Mouse (Mus musculus) heart, postnatal 0 days (tissue): ENCODE data around the gene Usp50. TPM values are rescaled to one million over a fixed set of nuclear protein-coding genes. Genes with fewer than 3 reads are reported as not detected.

Source experiments
- ATAC-seq: fragments of 200-750 bp; cut with Nextera tagmentation; 2 replicates; pipeline ENCODE4 v1.8.0; 2017; ENCODE audit warnings: low read depth, moderate number of reproducible peaks, moderate library complexity; ENCODE audit not compliant: insufficient read depth
- DNase-seq: peaks from one replicate; pipeline ENCODE4 v3.0.0-alpha.2; 2016; ENCODE audit warnings: low spot score
- H3K27ac ChIP-seq: fragments of 300-500 bp; sonication (generic); 2 replicates; pipeline ENCODE4 v1.5.1; 2014; ENCODE audit warnings: low read depth, mild to moderate bottlenecking
- H3K27me3 ChIP-seq: fragments of 300-500 bp; sonication (generic); 2 replicates; pipeline ENCODE4 v1.6.1; 2014; ENCODE audit warnings: low read length, mixed read lengths; ENCODE audit not compliant: control insufficient read depth, insufficient read depth
- H3K36me3 ChIP-seq: fragments of 300-500 bp; sonication (generic); replicated peaks from 2 replicates; pipeline ENCODE4 v1.6.1; 2014; ENCODE audit warnings: low read length, mixed read lengths; ENCODE audit not compliant: control insufficient read depth, insufficient read depth
- H3K4me1 ChIP-seq: fragments of 300-500 bp; sonication (generic); 2 replicates; pipeline ENCODE4 v1.6.1; 2014; ENCODE audit warnings: antibody characterized with exemption; ENCODE audit not compliant: control insufficient read depth, insufficient read depth
- H3K4me2 ChIP-seq: fragments of 300-500 bp; sonication (generic); 2 replicates; pipeline ENCODE4 v1.6.1; 2014; ENCODE audit warnings: low read depth, mild to moderate bottlenecking, low read length, moderate library complexity
- H3K4me3 ChIP-seq: fragments of 300-500 bp; sonication (generic); 2 replicates; pipeline ENCODE4 v1.5.1; 2014; ENCODE audit warnings: low read depth, low read length
- H3K9ac ChIP-seq: fragments of 300-500 bp; sonication (generic); replicated peaks from 2 replicates; pipeline ENCODE4 v1.6.1; 2014; ENCODE audit warnings: low read depth, low read length, mixed read lengths
- H3K9me3 ChIP-seq: fragments of 300-500 bp; sonication (generic); replicated peaks from 2 replicates; pipeline ENCODE4 v1.6.1; 2016; ENCODE audit warnings: low read length; ENCODE audit not compliant: control insufficient read depth
- CTCF ChIP-seq: IDR thresholded peaks from 2 replicates; pipeline ENCODE4 v1.5.1; 2016; ENCODE audit warnings: antibody characterized with exemption, control low read depth, low read depth
- EP300 ChIP-seq: IDR thresholded peaks from 2 replicates; pipeline ENCODE4 v1.6.1; 2016; ENCODE audit warnings: antibody characterized with exemption, low read depth
- WGBS: fragments of 180-500 bp; shearing (Covaris S2); extraction: QIAGEN DNeasy Blood & Tissue Kit; methylation state at CpG from one replicate; pipeline ENCODE4 v1.1.7; 2014; 5-methylcytosine and 5-hydroxymethylcytosine counted together
- polyA plus RNA-seq: library from polyadenylated mRNA; unstranded; fragments of >200 nt; fragmentation: Nextera tagmentation; extraction: Ambion mirVana; gene quantifications from 2 replicates; pipeline ENCODE4 v1.2.1, GENCODE M21; 2015
- total RNA-seq: library from RNA; depleted of rRNA; stranded (reverse); fragments of >200 nt; gene quantifications from 2 replicates; pipeline ENCODE4 v1.2.3, GENCODE M21; 2014; ENCODE audit warnings: low replicate concordance

The Usp50 gene
- total and polyA plus RNA-seq, 2 experiments from 2014 or later, result 0.15 to 2.2 TPM

GRCm38 (mm10) chr2:126778806-126779205 is 4.5 kb downstream of the Usp50 start:
- Histone ChIP-seq H3K4me1 (no peaks in the 10 kb centered on the region), H3K27ac (no peak overlapping the region), H3K4me2 (no peak overlapping the region), H3K9me3 (no peaks in the 10 kb centered on the region), H3K36me3 (no peaks in the 10 kb centered on the region), H3K9ac (no peak overlapping the region), H3K4me3 (no peak overlapping the region), H3K27me3 (no peaks in the 10 kb centered on the region)
- TF ChIP-seq EP300, result no peak
- no peak for TF ChIP-seq CTCF
- DNase-seq, result no peak
- WGBS, result 79% methylated on average over 4 of the region's 4 CpGs
- ATAC-seq, result no peak

- Histone ChIP-seq H3K4me3 (no peak overlapping the region), H3K9ac (no peak overlapping the region), H3K27ac (no peak overlapping the region), H3K4me1 (no peaks in the 10 kb centered on the region), H3K4me2 (no peak overlapping the region), H3K9me3 (no peaks in the 10 kb centered on the region), H3K27me3 (no peaks in the 10 kb centered on the region), H3K36me3 (no peaks in the 10 kb centered on the region)
- WGBS, result 33% methylated on average over 1 of the region's 1 CpGs
- no peak for DNase-seq
- TF ChIP-seq EP300, result no peak
- no peak for TF ChIP-seq CTCF
- no peak for ATAC-seq
Measured at GRCm38 (mm10) chr2:126776416-126776815, 6.9 kb downstream of the Usp50 start.

- TF ChIP-seq CTCF, result no peak
- no peak for TF ChIP-seq EP300
- Histone ChIP-seq H3K9ac (no peak overlapping the region), H3K4me1 (no peaks in the 10 kb centered on the region), H3K4me2 (no peak overlapping the region), H3K9me3 (no peaks in the 10 kb centered on the region), H3K27me3 (no peaks in the 10 kb centered on the region), H3K4me3 (no peak overlapping the region), H3K36me3 (no peaks in the 10 kb centered on the region), H3K27ac (no peak overlapping the region)
- ATAC-seq (no peak), DNase-seq (no peak)
- WGBS, result 67% methylated on average over 4 of the region's 4 CpGs
Measured at GRCm38 (mm10) chr2:126775951-126776350, 7.3 kb downstream of the Usp50 start.

GRCm38 (mm10) chr2:126772217-126772616 is 11.1 kb downstream of the Usp50 start:
- H3K4me3 ChIP-seq, result no peak overlapping the region
- H3K36me3 ChIP-seq, result no peaks in the 10 kb centered on the region
- 87% methylated on average over 5 of the region's 5 CpGs for WGBS
- H3K4me2 ChIP-seq, result no peak overlapping the region
- H3K9ac ChIP-seq, result no peak overlapping the region
- no peaks in the 10 kb centered on the region for H3K4me1 ChIP-seq
- TF ChIP-seq EP300, result no peak
- TF ChIP-seq CTCF, result no peak
- DNase-seq (no peak), ATAC-seq (no peak)
- no peaks in the 10 kb centered on the region for H3K27me3 ChIP-seq
- H3K9me3 ChIP-seq, result no peaks in the 10 kb centered on the region
- H3K27ac ChIP-seq, result no peak overlapping the region

GRCm38 (mm10) chr2:126769431-126770181 is 13.7 kb downstream of the Usp50 start:
- no peaks in the 10 kb centered on the region for H3K4me1 ChIP-seq
- H3K9ac ChIP-seq, result no peak overlapping the region
- no peak overlapping the region for H3K4me3 ChIP-seq
- no peaks in the 10 kb centered on the region for H3K27me3 ChIP-seq
- DNase-seq (no peak), ATAC-seq (0 out of 2 replicates have a peak, but pooled peaks have one; percentile 24)
- WGBS, result 53% methylated on average over 19 of the region's 19 CpGs
- H3K27ac ChIP-seq, result peak overlapping the region; percentile 26; the same call in 1 of the 2 replicates
- no peaks in the 10 kb centered on the region for H3K9me3 ChIP-seq
- TF ChIP-seq CTCF, result no peak
- TF ChIP-seq EP300, result peak; percentile 53; the same call in 1 of the 2 replicates
- no peak overlapping the region for H3K4me2 ChIP-seq
- no peaks in the 10 kb centered on the region for H3K36me3 ChIP-seq

GRCm38 (mm10) chr2:126768194-126768593 is 15.1 kb downstream of the Usp50 start:
- no peaks in the 10 kb centered on the region for H3K9me3 ChIP-seq
- no peak overlapping the region for H3K4me2 ChIP-seq
- H3K4me1 ChIP-seq, result no peaks in the 10 kb centered on the region
- no peaks in the 10 kb centered on the region for H3K27me3 ChIP-seq
- ATAC-seq (no peak), DNase-seq (no peak)
- no peak overlapping the region for H3K9ac ChIP-seq
- 73% methylated on average over 4 of the region's 4 CpGs for WGBS
- no peak overlapping the region for H3K27ac ChIP-seq
- 0 out of 2 replicates have a peak, but pooled peaks cover under 1% of the 10 kb centered on the region for H3K36me3 ChIP-seq
- H3K4me3 ChIP-seq, result no peak overlapping the region
- TF ChIP-seq EP300 (no peak), CTCF (peak; percentile 40)
